Mouse (Mus musculus) frontal cortex, postnatal 14 days (tissue): ENCODE results near the gene Camsap2.

ENCODE experiments used
- DNase-seq, 2 experiments: peaks; one replicate each; pipeline ENCODE4 v3.0.0; 2022; ENCODE audit warnings: low spot score in 2 of 2

The Camsap2 gene

GRCm38 (mm10) chr1:136344281-136344680 lies 1.6 kb downstream of the Camsap2 start:
- DNase-seq: no peak

GRCm38 (mm10) chr1:136343727-136344126 lies 2.2 kb downstream of the Camsap2 start:
- DNase-seq: no peak

- DNase-seq: no peak
Measured at GRCm38 (mm10) chr1:136340541-136340940, 5.4 kb downstream of the Camsap2 start.

GRCm38 (mm10) chr1:136334743-136335142 lies 11.2 kb downstream of the Camsap2 start:
- DNase-seq: no peak

GRCm38 (mm10) chr1:136333512-136333911 lies 12.4 kb downstream of the Camsap2 start:
- DNase-seq: no peak

- DNase-seq: no peak
Measured at GRCm38 (mm10) chr1:136333071-136333470, 12.8 kb downstream of the Camsap2 start.

GRCm38 (mm10) chr1:136331836-136332235 lies 14.1 kb downstream of the Camsap2 start:
- no peak for DNase-seq

GRCm38 (mm10) chr1:136329426-136329825 lies 16.5 kb downstream of the Camsap2 start:
- no peak for DNase-seq

- DNase-seq: no peak
Measured at GRCm38 (mm10) chr1:136328640-136329039, 17.3 kb downstream of the Camsap2 start.

GRCm38 (mm10) chr1:136327638-136328037 lies 18.3 kb downstream of the Camsap2 start:
- DNase-seq: no peak

GRCm38 (mm10) chr1:136325933-136326332 lies 20.0 kb downstream of the Camsap2 start:
- DNase-seq: no peak

GRCm38 (mm10) chr1:136322331-136322730 lies 23.6 kb downstream of the Camsap2 start:
- DNase-seq: no peak

- no peak for DNase-seq
Measured at GRCm38 (mm10) chr1:136316317-136316716, 29.6 kb downstream of the Camsap2 start.

- DNase-seq: no peak
Measured at GRCm38 (mm10) chr1:136309193-136309592, 36.7 kb downstream of the Camsap2 start.

GRCm38 (mm10) chr1:136306424-136306823 lies 39.5 kb downstream of the Camsap2 start:
- no peak for DNase-seq

GRCm38 (mm10) chr1:136293961-136294360 lies 51.9 kb downstream of the Camsap2 start:
- DNase-seq: no peak

GRCm38 (mm10) chr1:136289803-136290202 lies 56.1 kb downstream of the Camsap2 start:
- no peak for DNase-seq

GRCm38 (mm10) chr1:136277366-136277765 lies 68.5 kb downstream of the Camsap2 start:
- no peak for DNase-seq

GRCm38 (mm10) chr1:136268224-136268623 lies 77.7 kb downstream of the Camsap2 start:
- no peak for DNase-seq

GRCm38 (mm10) chr1:136266127-136266526 lies 79.8 kb downstream of the Camsap2 start:
- no peak for DNase-seq

- no peak for DNase-seq
Measured at GRCm38 (mm10) chr1:136263355-136263754, 82.5 kb downstream of the Camsap2 start.

GRCm38 (mm10) chr1:136260635-136261238 lies 85.2 kb downstream of the Camsap2 start, which contains the start of gene Gpr25:
TSS of gene Gpr25 (minus strand) at chr1:136260873.
- DNase-seq: no peak

GRCm38 (mm10) chr1:136259893-136260634 lies 85.8 kb downstream of the Camsap2 start:
- peak; percentile 28 to 53 for DNase-seq
